In the genomic region with DNA sequence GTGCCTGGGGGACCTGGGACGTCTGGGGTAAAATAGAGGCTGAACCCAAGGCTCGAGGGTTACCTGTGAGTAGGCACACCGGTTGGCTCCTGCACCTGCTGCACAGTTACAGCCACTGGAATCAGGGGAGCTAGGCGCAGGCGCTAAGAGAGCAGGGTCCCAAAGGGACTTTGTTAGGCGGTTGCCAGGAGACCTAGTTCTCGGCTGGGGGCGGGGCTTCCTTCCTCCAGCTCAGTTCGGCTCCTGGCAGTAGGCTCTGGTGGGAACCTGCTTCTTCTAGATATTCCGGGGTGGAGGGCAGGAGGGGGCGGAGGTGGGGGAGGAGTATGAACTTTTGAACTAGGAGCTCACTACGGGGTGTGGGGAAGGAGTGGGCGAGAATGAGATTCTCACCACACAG, we compare ENCODE assay signal across 8 mouse cellular contexts. TPM values are rescaled to one million over a fixed set of nuclear protein-coding genes. Genes with fewer than 3 reads are reported as not detected.
A peak's percentile ranks its signal among the peaks of the same experiment; 100 is the strongest.
DNase-seq lines count a peak whose midpoint lies in the region; ATAC-seq lines count a peak whose summit lies in the region.

No protein-coding gene starts in this region.

- ATAC-seq in erythroblast, adult 5-6 weeks (replicated peaks; ENCODE audit: low FRiP score, poor library complexity, severe bottlenecking), result no peak

- peak; percentile 65 for DNase-seq in adrenal gland, postnatal 10 days
- DNase-seq in adrenal gland, adult (ENCODE audit: inconsistent age in 2 of 2, low spot score in 1 of 2), result no peak
- peak; percentile 53 for DNase-seq in T-cell, adult 2 months (ENCODE audit: low spot score)
- peak; percentile 47 to 62 for DNase-seq in heart, adult 18-20 months
- peak; percentile 37 for DNase-seq in kidney, adult 18-20 months
- DNase-seq in lung, postnatal 36 days, result peak; percentile 47
- peak; percentile 34 to 42 for DNase-seq in right cerebral cortex, postnatal 36 days (ENCODE audit: low spot score in 2 of 2)

RNA-seq across cellular contexts. Expression of gene Efcc1, which starts 8.0 kb away (rescaled TPM):
- total RNA-seq in adrenal gland, postnatal 10 days (2021), result 1 to 10 TPM; 1.1 to 1.4 TPM
- total RNA-seq in heart, adult 18-20 months (2021), result 1 to 10 TPM in 1 of 2 experiments, under 1 TPM in 1; 0.94 to 1.3 TPM
- not detected in 2 replicates for total RNA-seq in erythroblast, adult 5-6 weeks (2015; ENCODE audit: low replicate concordance)
- not detected in 2 replicates for total RNA-seq in erythroblast, adult 5-6 weeks (2017; ENCODE audit: low replicate concordance)

RNA-seq across cellular contexts. Expression of gene Aplf, which starts 50.6 kb away (rescaled TPM):
- 1 to 10 TPM; 6.1 to 7.4 TPM for total RNA-seq in adrenal gland, postnatal 10 days (2021)
- 1 to 10 TPM; 2.2 to 3.0 TPM for total RNA-seq in heart, adult 18-20 months (2021)
- total RNA-seq in erythroblast, adult 5-6 weeks (2015; ENCODE audit: low replicate concordance), result 37.8 and 43.4 TPM in 2 replicates
- 71.8 and 86.0 TPM in 2 replicates for total RNA-seq in erythroblast, adult 5-6 weeks (2017; ENCODE audit: low replicate concordance)

RNA-seq across cellular contexts. Expression of gene Gp9, which starts 55.2 kb away (rescaled TPM):
- total RNA-seq in adrenal gland, postnatal 10 days (2021), result 1 to 10 TPM; 1.1 to 1.3 TPM
- 1 to 10 TPM; 1.2 TPM for total RNA-seq in heart, adult 18-20 months (2021)
- total RNA-seq in erythroblast, adult 5-6 weeks (2015; ENCODE audit: low replicate concordance), result 5.4 and 7.7 TPM in 2 replicates
- 4.9 and 5.6 TPM in 2 replicates for total RNA-seq in erythroblast, adult 5-6 weeks (2017; ENCODE audit: low replicate concordance)

Comparison
In these comparisons a context has a peak if more than half of its experiments do, and no peak if none do; other contexts are left out.
1. DNase-seq: peak in adrenal gland, postnatal 10 days (single experiment), T-cell, adult 2 months (single experiment), heart, adult 18-20 months (2 of 2), kidney, adult 18-20 months (single experiment), lung, postnatal 36 days (single experiment) and right cerebral cortex, postnatal 36 days (2 of 2); none in adrenal gland, adult (0 of 2).
2. RNA of gene Aplf, which starts 50.6 kb away (total RNA-seq): 37.8 to 86.0 TPM in erythroblast, adult 5-6 weeks; 6.1 to 7.4 TPM in adrenal gland, postnatal 10 days and 2.2 to 3.0 TPM in heart, adult 18-20 months; every median in the first group is over 4 times any median in the second.